23 mouse cellular contexts compared by ENCODE assay signal in the genomic region with DNA sequence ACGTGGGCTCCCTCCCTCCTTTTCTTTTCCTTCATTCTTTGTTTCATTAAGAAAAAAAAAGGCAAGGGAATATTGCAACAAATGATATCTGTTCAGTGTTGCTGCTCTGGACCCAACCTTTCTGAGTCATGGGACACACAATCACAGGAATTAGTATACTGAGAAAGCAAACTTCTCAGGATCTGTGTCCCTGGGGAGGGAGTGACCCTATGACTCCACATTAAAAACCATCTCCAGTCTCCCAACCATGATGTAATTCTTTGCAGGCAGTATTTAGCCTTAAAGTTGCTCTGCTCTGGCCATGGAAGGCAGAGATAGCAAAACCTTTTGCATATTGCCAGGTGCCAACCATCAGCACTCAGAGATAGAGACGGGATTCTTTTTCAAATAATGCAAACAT.
A peak's percentile ranks its signal among the peaks of the same experiment; 100 is the strongest.
DNase-seq lines count a peak whose midpoint lies in the region; ATAC-seq and TF ChIP-seq lines count a peak whose summit lies in the region.
"Had no signal": no experiment of that assay in that cellular context is flagged by ENCODE, and none has a peak within 500 bp of the region (broad histone marks: within the 10 kb centered on the region; RNA-seq: fewer than 3 reads in every experiment).

No protein-coding gene starts in this region.

- no peak overlapping the region for H3K9ac ChIP-seq in heart, embryonic 12.5 days
- H3K9ac ChIP-seq in midbrain, embryonic 16.5 days (ENCODE audit: low read depth, low read length), result no peak overlapping the region
- H3K9ac ChIP-seq: embryonic facial prominence, embryonic 12.5 days; forebrain, embryonic 13.5 days; forebrain, embryonic 15.5 days; forebrain, postnatal 0 days had no signal

- H3K27me3 ChIP-seq in heart, embryonic 12.5 days (replicated peaks), result no peaks in the 10 kb centered on the region
- H3K27me3 ChIP-seq in G1E (ENCODE audit: insufficient read depth, low read length), result peaks cover 3% of the 10 kb centered on the region; the same call in 1 of the 2 replicates
- no peaks in the 10 kb centered on the region for H3K27me3 ChIP-seq in midbrain, embryonic 16.5 days (ENCODE audit: control insufficient read depth, insufficient read depth, low read depth, low read length)
- H3K27me3 ChIP-seq: CH12.LX; embryonic facial prominence, embryonic 12.5 days; forebrain, embryonic 13.5 days; forebrain, embryonic 15.5 days had no signal

- no peak overlapping the region for H3K27ac ChIP-seq in gastrocnemius, adult 2 months
- H3K27ac ChIP-seq in heart, embryonic 12.5 days (ENCODE audit: poor library complexity, severe bottlenecking), result no peak overlapping the region
- H3K27ac ChIP-seq in midbrain, embryonic 16.5 days (ENCODE audit: low read length), result no peak overlapping the region
- H3K27ac ChIP-seq: embryonic facial prominence, embryonic 10.5 days; embryonic facial prominence, embryonic 12.5 days; forebrain, embryonic 13.5 days; forebrain, embryonic 15.5 days had no signal

- no peaks in the 10 kb centered on the region for H3K4me1 ChIP-seq in heart, embryonic 12.5 days (replicated peaks)
- H3K4me1 ChIP-seq in G1E (ENCODE audit: insufficient read depth, low read depth, low read length), result no peaks in the 10 kb centered on the region; the same call in 1 of the 2 replicates
- H3K4me1 ChIP-seq in midbrain, embryonic 16.5 days (ENCODE audit: control insufficient read depth, insufficient read depth, low read length), result peaks cover 5% of the 10 kb centered on the region
- H3K4me1 ChIP-seq: embryonic facial prominence, embryonic 10.5 days; embryonic facial prominence, embryonic 12.5 days had no signal

- 65% methylated on average over 2 of the region's 2 CpGs for WGBS in heart, embryonic 12.5 days
- 79% methylated on average over 2 of the region's 2 CpGs for WGBS in midbrain, embryonic 16.5 days

- no peak for ATAC-seq in heart, embryonic 12.5 days (ENCODE audit: insufficient number of reproducible peaks, low FRiP score)
- ATAC-seq in G1E (ENCODE audit: extremely low read depth, insufficient number of reproducible peaks, low FRiP score, poor library complexity, severe bottlenecking), result peak; percentile 22
- ATAC-seq in midbrain, embryonic 16.5 days, result no peak
- ATAC-seq: CD4-positive, CD25-positive, alpha-beta regulatory T cell, adult 4 months; forebrain, embryonic 13.5 days; forebrain, embryonic 15.5 days; forebrain, postnatal 0 days had no signal

- no peaks in the 10 kb centered on the region for H3K9me3 ChIP-seq in heart, embryonic 12.5 days (replicated peaks)
- H3K9me3 ChIP-seq in G1E (replicated peaks), result no peaks in the 10 kb centered on the region
- H3K9me3 ChIP-seq in midbrain, embryonic 16.5 days (replicated peaks; ENCODE audit: control insufficient read depth, low read length, poor library complexity, severe bottlenecking), result no peaks in the 10 kb centered on the region
- H3K9me3 ChIP-seq: embryonic facial prominence, embryonic 10.5 days; embryonic facial prominence, embryonic 12.5 days; forebrain, embryonic 13.5 days; forebrain, embryonic 15.5 days had no signal

- intact Hi-C loops in gastrocnemius, adult 2 months (cut with DNase I), result no loop called here
- intact Hi-C loops in left cerebral cortex, postnatal 25 days (cut with DNase I), result no loop called here

- H3K4me2 ChIP-seq in heart, embryonic 12.5 days, result no peak overlapping the region
- H3K4me2 ChIP-seq in midbrain, embryonic 16.5 days (ENCODE audit: low read length), result no peak overlapping the region
- H3K4me2 ChIP-seq: embryonic facial prominence, embryonic 12.5 days; forebrain, embryonic 13.5 days; forebrain, embryonic 15.5 days had no signal

- peak; percentile 16 for DNase-seq in gastrocnemius, adult 18-20 months (ENCODE audit: low spot score)
- DNase-seq in gastrocnemius, adult 2 months, result no peak
- DNase-seq in heart, adult 11 months, result peak; percentile 89
- DNase-seq in G1E (ENCODE audit: low spot score), result no peak
- no peak for DNase-seq in left cerebral cortex, postnatal 25 days (ENCODE audit: low spot score in 2 of 2)
- DNase-seq: adrenal gland, adult 2 months; adrenal gland, postnatal 10 days; adrenal gland, postnatal 25 days; cerebellum, adult 11 months; cerebellum, adult 18-20 months; cerebellum, adult 8-10 months; cerebellum, adult 9-11 months; cerebellum, postnatal 14 days; cerebellum, postnatal 36 days; forebrain, postnatal 0 days had no signal

- no peaks in the 10 kb centered on the region for H3K36me3 ChIP-seq in heart, embryonic 12.5 days
- H3K36me3 ChIP-seq in G1E (replicated peaks), result no peaks in the 10 kb centered on the region
- no peaks in the 10 kb centered on the region for H3K36me3 ChIP-seq in midbrain, embryonic 16.5 days (ENCODE audit: control insufficient read depth, insufficient read depth, low read length)
- H3K36me3 ChIP-seq: embryonic facial prominence, embryonic 10.5 days; embryonic facial prominence, embryonic 12.5 days; forebrain, embryonic 15.5 days had no signal

- TF ChIP-seq CTCF in gastrocnemius, adult 2 months (IDR thresholded peaks at IDR 0.05), result no peak
- no peak for TF ChIP-seq CTCF in G1E (IDR thresholded peaks at IDR 0.05; ENCODE audit: low read depth, low read length)

- no peak overlapping the region for H3K4me3 ChIP-seq in gastrocnemius, adult 2 months
- H3K4me3 ChIP-seq in heart, embryonic 12.5 days, result no peak overlapping the region
- H3K4me3 ChIP-seq in G1E (ENCODE audit: low read depth, low read length), result no peak overlapping the region
- no peak overlapping the region for H3K4me3 ChIP-seq in midbrain, embryonic 16.5 days (ENCODE audit: low read depth, low read length)
- H3K4me3 ChIP-seq: embryonic facial prominence, embryonic 10.5 days; embryonic facial prominence, embryonic 12.5 days; forebrain, embryonic 13.5 days; forebrain, embryonic 15.5 days had no signal

Comparison
In these comparisons a context has a peak if more than half of its experiments do, and no peak if none do; other contexts are left out.
1. DNase-seq: peak in gastrocnemius, adult 18-20 months (single experiment) and heart, adult 11 months (single experiment); none in gastrocnemius, adult 2 months (single experiment), G1E (single experiment) and left cerebral cortex, postnatal 25 days (0 of 2).